Mouse (Mus musculus): Measurements from ENCODE around the gene Cmpk1. TPM values are rescaled to one million over a fixed set of nuclear protein-coding genes. Genes with fewer than 3 reads are reported as not detected.
"Not testable (repeated sequence)": the region's sequence is repeated elsewhere in the genome, so short reads cannot be mapped to it uniquely, and the experiment has no call there.

Gene Cmpk1
- total RNA-seq (2021) = 10 to 100 TPM; 52.1 to 56.5 TPM

- peak; percentile 90 for DNase-seq
Observed at GRCm38 (mm10) chr4:114986591-114987432, at the start of gene Cmpk1. TSS of gene Cmpk1 (minus strand) at chr4:114987241.

- DNase-seq = no peak
Observed at GRCm38 (mm10) chr4:115035043-115035442, 48.0 kb upstream of the Cmpk1 start.

- DNase-seq = no peak
Observed at GRCm38 (mm10) chr4:115019997-115020396, 33.0 kb upstream of the Cmpk1 start.

GRCm38 (mm10) chr4:115014276-115014675 is 27.2 kb upstream of the Cmpk1 start:
- no peak for DNase-seq

GRCm38 (mm10) chr4:115000429-115000795 is 13.4 kb upstream of the Cmpk1 start:
- peak; percentile 10 for DNase-seq

GRCm38 (mm10) chr4:114999773-115000428 is 12.9 kb upstream of the Cmpk1 start, which contains the start of gene Stil:
TSS of gene Stil (plus strand) at chr4:115000159.
- peak; percentile 97 for DNase-seq

- DNase-seq = no peak
Observed at GRCm38 (mm10) chr4:114999445-114999772, 12.4 kb upstream of the Cmpk1 start.

GRCm38 (mm10) chr4:114997051-114997450 is 10.0 kb upstream of the Cmpk1 start:
- DNase-seq = peak; percentile 36

- DNase-seq = no peak
Observed at GRCm38 (mm10) chr4:114994218-114994617, 7.2 kb upstream of the Cmpk1 start.

GRCm38 (mm10) chr4:114986211-114986590 is 840 bp downstream of the Cmpk1 start:
- peak; percentile 6 for DNase-seq

- DNase-seq = no peak
Observed at GRCm38 (mm10) chr4:114983020-114983419, 4.0 kb downstream of the Cmpk1 start.

- DNase-seq = no peak
Observed at GRCm38 (mm10) chr4:114982619-114983018, 4.4 kb downstream of the Cmpk1 start.

GRCm38 (mm10) chr4:114973229-114973740 is 13.8 kb downstream of the Cmpk1 start:
- no peak for DNase-seq

- DNase-seq = no peak
Observed at GRCm38 (mm10) chr4:114970736-114971135, 16.3 kb downstream of the Cmpk1 start.

- not testable (repeated sequence) for DNase-seq
Observed at GRCm38 (mm10) chr4:114960881-114961280, 26.2 kb downstream of the Cmpk1 start.

GRCm38 (mm10) chr4:114959533-114959932 is 27.5 kb downstream of the Cmpk1 start:
- DNase-seq = no peak

- DNase-seq = no peak
Observed at GRCm38 (mm10) chr4:114958786-114959185, 28.3 kb downstream of the Cmpk1 start.

- no peak for DNase-seq
Observed at GRCm38 (mm10) chr4:114958231-114958630, 28.8 kb downstream of the Cmpk1 start.

- peak; percentile 16 for DNase-seq
Observed at GRCm38 (mm10) chr4:114957403-114957802, 29.6 kb downstream of the Cmpk1 start.

GRCm38 (mm10) chr4:114953172-114953571 is 33.9 kb downstream of the Cmpk1 start:
- no peak for DNase-seq

- no peak for DNase-seq
Observed at GRCm38 (mm10) chr4:114947852-114948481, 39.1 kb downstream of the Cmpk1 start.

GRCm38 (mm10) chr4:114947395-114947794 is 39.6 kb downstream of the Cmpk1 start:
- peak; percentile 88 for DNase-seq

- no peak for DNase-seq
Observed at GRCm38 (mm10) chr4:114946416-114946815, 40.6 kb downstream of the Cmpk1 start.

All from heart, postnatal 4 days (tissue).